Mouse (Mus musculus) megakaryocyte-erythroid progenitor cell, adult 5-6 weeks (primary cell): ENCODE data around the gene Wrap53. TPM values are rescaled to one million over a fixed set of nuclear protein-coding genes. Genes with fewer than 3 reads are reported as not detected.
"Not testable (repeated sequence)": the region's sequence is repeated elsewhere in the genome, so short reads cannot be mapped to it uniquely, and the experiment has no call there.

Experiments
- ATAC-seq: replicated peaks from 2 replicates; pipeline ENCODE4 v1.8.0; 2016; ENCODE audit warnings: mild to moderate bottlenecking, inconsistent platforms; ENCODE audit not compliant: severe bottlenecking, poor library complexity, low FRiP score, low TSS enrichment
- total RNA-seq, 2 experiments: library from RNA; stranded (forward) in 1 of 2; stranded (reverse) in 1 of 2; fragments of 200-1000, 215-1000 nt in 1 of 2; fragments of >200 nt in 1 of 2; fragmentation: Nextera tagmentation in 1 of 2; gene quantifications; 2 replicates each; pipeline ENCODE4 v1.2.3; 2014 to 2017

Wrap53 gene
- total RNA-seq (2014; fragmentation: Nextera tagmentation) (36.5 and 51.0 TPM in 2 replicates), total RNA-seq (2017) (9.6 and 14.5 TPM in 2 replicates)

- ATAC-seq: peak; percentile 45
These were observed at the start of gene Wrap53, which contains the start of gene Trp53 for GRCm38 (mm10) chr11:69580091-69580514. Gene Wrap53 (minus strand): TSS chr11:69580255. Gene Trp53 (plus strand): TSS chr11:69580359.

- ATAC-seq: no peak
These were observed 49.7 kb upstream of the Wrap53 start for GRCm38 (mm10) chr11:69629802-69630201.

- peak; percentile 51 for ATAC-seq
These were observed 48.2 kb upstream of the Wrap53 start for GRCm38 (mm10) chr11:69628286-69628685.

- ATAC-seq: not testable (repeated sequence)
These were observed 44.3 kb upstream of the Wrap53 start for GRCm38 (mm10) chr11:69624339-69624738.

GRCm38 (mm10) chr11:69623006-69623405, 43.0 kb upstream of the Wrap53 start:
- ATAC-seq: no peak

- no peak for ATAC-seq
These were observed 42.4 kb upstream of the Wrap53 start for GRCm38 (mm10) chr11:69622406-69622805.

- ATAC-seq: no peak
These were observed 41.7 kb upstream of the Wrap53 start, which contains the start of gene Sat2 for GRCm38 (mm10) chr11:69621571-69622268. Gene Sat2 (plus strand): TSS chr11:69622024.

- peak; percentile 76 for ATAC-seq
These were observed 40.5 kb upstream of the Wrap53 start for GRCm38 (mm10) chr11:69620394-69621081.

GRCm38 (mm10) chr11:69617805-69618204, 37.8 kb upstream of the Wrap53 start, which contains the start of gene Shbg:
Gene Shbg (minus strand): TSS chr11:69617905.
- ATAC-seq: no peak

- ATAC-seq: no peak
These were observed 36.7 kb upstream of the Wrap53 start for GRCm38 (mm10) chr11:69616781-69617180.

GRCm38 (mm10) chr11:69614257-69614588, 34.2 kb upstream of the Wrap53 start:
- not testable (repeated sequence) for ATAC-seq

GRCm38 (mm10) chr11:69613553-69614256, 33.6 kb upstream of the Wrap53 start:
- ATAC-seq: no peak

GRCm38 (mm10) chr11:69610899-69611298, 30.8 kb upstream of the Wrap53 start:
- ATAC-seq: no peak

GRCm38 (mm10) chr11:69609416-69609815, 29.4 kb upstream of the Wrap53 start:
- ATAC-seq: peak; percentile 45

GRCm38 (mm10) chr11:69608525-69608924, 28.5 kb upstream of the Wrap53 start:
- ATAC-seq: no peak

- ATAC-seq: no peak
These were observed 26.8 kb upstream of the Wrap53 start for GRCm38 (mm10) chr11:69606832-69607231.

- ATAC-seq: no peak
These were observed 26.4 kb upstream of the Wrap53 start for GRCm38 (mm10) chr11:69606491-69606795.

- peak; percentile 89 for ATAC-seq
These were observed 25.9 kb upstream of the Wrap53 start, which contains the start of gene Atp1b2 for GRCm38 (mm10) chr11:69605726-69606490. Gene Atp1b2 (minus strand): TSS chr11:69605942.
